Mouse (Mus musculus) erythroblast, embryonic 14.5 days (primary cell): ENCODE results near the gene Tsga13.

Experiments
- GATA1 ChIP-seq: IDR thresholded peaks from 2 replicates; pipeline ENCODE4 v1.6.1; 2012; ENCODE audit warnings: low read length, inconsistent platforms, mixed read lengths
- TAL1 ChIP-seq: IDR thresholded peaks from 3 replicates; pipeline ENCODE4 v1.6.1; 2012; ENCODE audit warnings: low read length, inconsistent platforms, mixed read lengths

DNA sequence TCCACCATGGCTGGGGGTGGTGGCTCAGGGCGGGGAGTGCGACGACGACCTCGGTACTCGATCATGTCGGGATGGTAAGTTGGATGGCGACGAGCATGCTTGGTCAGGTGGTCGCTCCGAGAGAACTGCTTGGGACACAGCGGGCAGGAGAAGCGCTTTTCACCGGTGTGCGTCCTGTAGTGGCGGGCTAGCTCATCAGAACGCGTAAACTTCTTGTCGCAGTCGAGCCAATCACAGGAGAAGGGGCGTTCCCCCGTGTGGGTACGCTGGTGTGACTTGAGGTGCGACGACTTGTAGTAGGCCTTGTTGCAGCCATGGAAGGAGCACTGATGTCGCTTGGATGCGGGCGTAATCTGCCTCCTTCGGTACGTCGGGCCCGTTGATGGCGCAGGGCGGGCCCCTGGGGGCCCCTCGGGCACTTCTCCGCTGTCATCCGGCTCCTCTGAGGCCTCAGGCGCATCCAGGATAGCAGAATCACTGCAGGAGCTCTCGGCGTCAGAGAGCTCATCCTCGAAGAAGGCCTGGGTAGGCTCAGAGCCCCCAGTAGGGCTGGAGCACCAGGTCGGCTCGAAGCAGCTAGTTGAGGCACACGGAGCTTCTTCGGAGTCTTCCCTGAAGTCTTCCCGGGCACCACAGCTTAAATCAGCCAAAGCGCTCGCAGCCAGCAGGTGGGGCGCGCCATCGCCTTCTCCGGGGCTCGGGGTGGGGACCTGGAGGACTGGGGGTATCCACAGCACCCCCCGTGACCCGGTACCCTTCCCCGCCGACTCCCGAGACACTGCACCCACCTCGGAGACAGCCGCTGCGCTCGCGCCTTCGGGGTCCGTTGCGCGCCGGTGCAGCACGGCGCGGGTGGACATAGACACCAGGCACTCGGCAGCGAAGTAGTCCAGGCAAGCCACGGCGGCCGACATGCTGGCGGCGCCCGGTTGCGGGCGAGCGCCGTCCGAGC lies 42.7 kb upstream of the Tsga13 start:
- TF ChIP-seq TAL1, result no peak
- no peak for TF ChIP-seq GATA1
